Mouse (Mus musculus): ENCODE data around the gene Zfp784.
"Not testable (repeated sequence)": the region's sequence is repeated elsewhere in the genome, so short reads cannot be mapped to it uniquely, and the experiment has no call there.

Gene Zfp784

DNA sequence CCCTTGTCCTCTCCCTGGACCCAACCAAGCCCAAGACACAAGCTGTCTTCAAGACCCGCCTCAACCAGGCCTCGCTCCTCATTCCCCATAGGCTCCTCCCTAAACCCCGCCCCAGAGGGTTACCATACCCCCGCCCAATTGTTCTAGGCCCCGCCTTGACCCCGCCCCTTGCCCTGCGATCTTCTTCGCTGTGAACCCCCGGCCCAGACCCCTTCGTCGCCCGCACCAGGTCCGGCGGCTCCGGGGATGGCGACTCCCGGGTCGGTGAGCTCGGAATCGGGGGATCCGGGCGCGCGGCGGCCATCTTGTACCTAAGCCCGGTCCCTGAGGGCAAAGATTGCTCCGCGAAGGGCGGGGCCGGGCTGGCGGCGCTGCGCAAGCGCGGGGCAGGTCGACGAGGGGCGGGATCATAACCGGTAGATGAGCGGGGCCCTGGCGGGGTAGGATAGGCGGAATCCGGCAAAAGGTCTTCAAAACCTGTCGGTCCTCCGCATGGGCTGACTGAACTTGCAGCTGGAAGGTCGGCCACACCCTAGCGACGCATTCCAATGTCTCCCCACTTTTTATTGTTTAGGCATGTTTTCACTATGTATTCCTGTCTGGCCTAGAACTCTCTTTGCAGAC lies at the start of gene Zfp784:
TSS of gene Zfp784 (minus strand) at position 338 of the 624 bp plus-strand sequence.
- peak; percentile 93 to 96 for DNase-seq

DNA sequence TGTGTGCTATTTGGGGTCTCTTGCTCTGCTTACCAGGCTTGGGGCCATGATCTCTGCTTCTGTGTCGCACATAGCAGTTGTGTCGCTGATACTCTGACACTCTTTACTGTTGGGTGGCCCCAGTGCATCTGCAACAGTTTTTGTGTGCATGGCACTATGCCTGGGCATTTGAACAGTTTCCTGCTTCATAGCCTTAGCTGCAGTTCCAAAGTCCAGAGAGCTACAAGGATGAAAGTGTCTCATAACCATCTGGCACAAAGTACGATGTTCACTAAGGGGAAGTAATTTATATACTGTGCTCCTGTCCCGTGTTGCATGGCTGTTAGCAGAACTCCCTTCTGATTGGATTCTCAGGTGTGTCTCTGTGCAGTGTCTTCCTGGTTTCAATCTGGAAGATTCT lies 49.6 kb upstream of the Zfp784 start:
- DNase-seq: peak; percentile 61 to 68

DNA sequence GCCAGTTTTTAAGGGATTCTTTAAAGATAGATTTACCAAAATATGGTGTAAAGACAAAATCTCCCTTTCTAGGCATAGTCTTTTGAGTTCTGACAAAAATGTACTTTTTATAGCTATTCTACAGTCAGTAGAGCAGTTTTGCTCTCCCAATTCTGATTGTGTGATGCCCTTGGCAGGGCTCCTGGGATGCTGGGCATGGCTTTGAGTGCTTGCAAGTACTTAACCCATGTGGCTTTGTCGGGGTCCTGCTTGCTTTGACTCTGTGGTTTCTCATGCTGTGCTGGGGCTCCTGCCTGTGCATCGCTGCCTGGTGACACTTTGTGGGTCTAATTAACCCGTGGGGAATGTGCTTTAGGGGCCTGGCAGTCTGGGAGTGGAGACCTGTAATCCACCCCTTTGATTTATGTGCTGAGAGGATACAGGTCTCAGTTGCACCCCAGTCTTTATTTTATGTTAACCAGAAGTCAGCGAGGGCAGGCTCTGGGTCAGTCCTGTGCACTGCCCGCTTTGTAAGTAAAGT lies 48.7 kb upstream of the Zfp784 start:
- DNase-seq: peak; percentile 24 to 53

DNA sequence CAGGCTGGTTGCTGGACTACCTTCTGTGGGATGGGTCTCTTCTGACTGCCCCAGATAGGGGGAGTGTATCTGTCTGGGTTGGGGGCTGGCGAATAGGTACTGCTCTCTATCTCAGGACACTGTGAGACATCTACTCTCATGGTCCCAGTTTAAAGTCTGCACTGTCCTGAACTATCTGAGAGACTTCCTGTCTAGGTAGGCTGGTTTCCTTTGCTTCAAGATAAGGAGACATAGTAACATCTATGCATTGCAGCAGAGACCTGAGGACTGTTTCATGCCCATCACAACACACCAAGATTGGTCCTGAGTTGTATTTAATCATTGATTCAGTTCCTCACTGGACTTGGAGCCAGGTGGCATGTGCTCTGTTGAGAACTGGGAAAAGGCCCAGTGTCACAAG lies 47.3 kb upstream of the Zfp784 start:
- DNase-seq: no peak

DNA sequence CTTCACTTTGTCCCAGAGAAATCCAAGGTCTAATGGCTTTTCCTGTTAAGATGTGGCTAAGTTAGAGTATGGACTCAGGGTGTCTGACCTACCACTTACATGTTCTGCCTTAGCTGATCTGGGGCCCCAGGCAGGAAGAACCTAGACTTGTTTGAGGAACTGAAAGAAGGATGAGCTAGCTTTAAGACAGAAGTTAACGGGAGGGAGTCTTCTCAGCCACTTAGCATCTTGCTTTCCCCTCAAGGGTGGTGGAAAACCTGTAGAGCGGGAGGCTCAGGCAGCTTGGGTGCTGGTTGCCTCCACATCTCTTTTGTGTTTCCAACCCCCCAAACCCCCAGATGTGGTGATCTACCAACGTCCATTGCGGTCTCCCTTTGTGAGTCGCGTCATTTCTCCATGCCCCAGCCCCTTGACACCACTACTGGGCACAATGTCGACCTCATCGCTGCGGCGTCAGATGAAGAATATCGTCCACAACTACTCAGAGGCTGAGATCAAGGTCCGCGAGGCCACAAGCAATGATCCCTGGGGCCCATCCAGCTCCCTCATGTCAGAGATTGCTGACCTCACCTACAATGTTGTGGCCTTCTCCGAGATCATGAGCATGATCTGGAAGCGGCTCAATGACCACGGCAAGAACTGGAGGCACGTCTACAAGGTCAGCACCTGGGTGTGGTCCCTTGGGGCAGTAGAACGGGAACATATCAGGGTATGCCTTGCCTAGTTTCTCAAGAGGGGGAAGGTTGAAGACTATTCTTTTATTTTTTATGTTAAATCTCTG lies 45.3 kb upstream of the Zfp784 start:
- peak; percentile 70 to 74 for DNase-seq

DNA sequence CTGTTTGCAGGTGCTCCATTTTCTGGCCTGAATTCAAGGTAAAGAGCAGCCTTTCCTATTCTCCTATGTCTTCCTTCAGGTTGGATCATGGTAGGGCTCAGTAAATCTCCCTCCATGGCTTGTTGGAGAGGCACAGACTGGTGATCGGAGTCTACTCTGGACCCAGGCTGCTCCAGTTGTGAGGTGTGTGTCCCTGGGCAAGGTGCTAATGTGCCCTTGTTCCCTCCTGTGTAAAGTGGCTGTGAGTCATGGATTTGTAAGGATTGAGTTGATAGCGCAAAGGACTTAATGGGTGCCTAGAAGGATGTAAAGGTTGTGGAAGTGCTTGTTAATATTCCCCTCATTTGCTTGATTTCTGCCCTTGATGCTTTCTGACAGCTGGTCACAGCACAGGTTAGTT lies 43.7 kb upstream of the Zfp784 start:
- DNase-seq: no peak

DNA sequence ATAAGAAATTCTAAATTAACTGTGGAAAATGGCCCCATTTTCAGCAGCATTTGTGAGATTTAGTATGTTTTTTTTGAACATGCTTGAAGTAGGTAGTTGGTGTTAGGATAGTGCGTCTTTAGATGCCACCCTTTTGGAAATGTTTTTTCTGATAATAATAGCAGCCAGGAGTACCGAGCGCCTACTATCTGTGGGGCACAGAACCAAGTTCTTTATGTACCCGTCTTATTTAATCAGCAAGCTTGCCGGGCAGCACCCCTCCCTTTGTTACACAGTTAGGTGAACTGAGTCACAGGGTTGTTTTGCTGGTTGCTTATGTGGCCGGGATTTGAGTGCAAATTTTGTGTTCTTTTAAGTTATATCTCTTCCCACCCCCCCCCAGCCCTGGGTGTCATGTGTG lies 43.0 kb upstream of the Zfp784 start:
- no peak for DNase-seq

DNA sequence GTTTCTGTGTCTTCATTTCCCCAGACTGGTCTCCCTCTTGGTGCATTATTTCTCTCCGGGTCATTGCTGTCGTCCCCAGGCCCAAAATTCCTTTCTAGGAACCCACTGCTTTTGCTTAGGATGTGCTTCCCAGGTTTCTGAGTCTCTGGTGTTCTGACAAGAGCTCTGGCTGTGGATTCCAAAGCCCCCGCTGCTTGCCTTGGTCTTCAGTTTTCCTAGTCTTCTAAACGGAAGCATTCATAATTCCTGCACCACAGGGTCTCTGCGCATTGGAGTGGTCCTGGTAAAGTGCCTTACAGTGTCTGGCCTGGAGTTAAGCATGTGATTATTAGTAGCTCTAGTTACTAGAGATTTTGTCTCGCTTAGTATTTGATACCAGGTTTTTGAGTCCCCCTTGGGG lies 42.6 kb upstream of the Zfp784 start:
- no peak for DNase-seq

DNA sequence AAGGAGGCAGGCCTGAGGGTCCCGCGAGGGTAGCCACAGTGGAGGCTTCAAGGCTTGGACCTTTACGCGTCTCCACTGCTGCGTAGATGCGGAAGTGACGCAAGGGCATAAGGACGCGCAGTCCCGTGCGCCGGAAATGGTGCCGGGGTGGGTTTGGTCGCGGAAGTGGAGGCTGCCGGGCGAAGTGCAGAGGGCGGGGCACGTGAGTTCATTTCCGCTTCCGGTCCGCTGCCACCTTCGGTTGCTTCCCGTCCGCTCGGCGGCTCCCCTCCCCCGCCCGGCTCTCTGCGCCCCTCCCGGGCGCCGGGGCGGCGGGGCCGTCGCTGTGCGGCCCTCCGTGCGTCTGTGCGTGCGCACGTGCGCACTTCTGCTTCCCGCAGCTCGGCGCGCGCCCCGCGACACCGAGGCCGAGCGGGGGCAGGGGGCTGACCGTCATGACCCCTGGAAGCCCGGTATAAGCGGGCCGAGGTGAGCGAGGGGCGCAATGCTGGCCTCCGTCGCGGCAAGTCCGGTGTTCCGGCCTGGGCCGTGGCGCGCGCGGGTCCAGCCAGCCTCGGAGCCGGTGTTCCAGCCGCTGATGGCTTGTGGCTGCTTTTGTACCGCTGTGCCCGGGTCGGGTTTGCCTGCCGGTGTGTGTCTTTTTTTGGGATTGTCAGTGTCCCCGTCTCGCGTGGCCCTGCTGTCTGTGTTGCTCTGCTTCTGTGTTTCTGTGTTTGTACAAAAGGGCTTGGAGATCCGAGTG lies 41.9 kb upstream of the Zfp784 start, which contains the start of gene Epn1:
TSS of gene Epn1 (plus strand) at position 226 of the 742 bp plus-strand sequence.
- peak; percentile 98 to 99 for DNase-seq

DNA sequence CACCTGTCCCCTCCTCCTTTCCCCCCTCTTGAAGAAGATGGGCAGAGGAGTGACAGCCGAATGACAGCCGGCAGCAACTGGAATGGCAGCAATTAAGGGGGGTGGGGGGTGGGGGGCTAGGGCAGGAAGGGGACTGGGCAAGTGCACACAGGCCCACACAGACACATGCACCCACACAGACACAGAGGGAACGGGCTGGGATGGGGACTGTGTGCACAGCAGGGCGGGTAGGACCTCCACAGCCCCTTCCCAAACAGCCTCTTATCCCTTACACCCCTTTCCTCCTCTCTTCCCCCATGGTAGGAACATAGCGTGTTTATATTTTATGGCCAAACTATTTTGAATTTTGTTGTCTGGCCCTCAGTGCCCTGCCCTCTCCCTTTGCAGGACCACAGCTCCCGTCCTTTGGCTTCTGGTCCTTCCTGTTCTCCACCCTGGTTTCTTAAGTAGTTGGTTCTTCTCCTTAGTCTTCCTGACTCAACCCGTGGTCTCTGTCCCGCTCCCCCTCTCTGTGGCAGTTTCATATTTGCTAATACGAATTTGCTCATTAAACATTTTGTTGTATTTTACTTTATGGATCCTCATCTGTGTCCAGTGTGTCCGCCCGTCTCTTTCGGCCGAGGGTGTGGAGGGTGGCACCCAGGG lies 41.2 kb upstream of the Zfp784 start:
- DNase-seq: not testable (repeated sequence)

DNA sequence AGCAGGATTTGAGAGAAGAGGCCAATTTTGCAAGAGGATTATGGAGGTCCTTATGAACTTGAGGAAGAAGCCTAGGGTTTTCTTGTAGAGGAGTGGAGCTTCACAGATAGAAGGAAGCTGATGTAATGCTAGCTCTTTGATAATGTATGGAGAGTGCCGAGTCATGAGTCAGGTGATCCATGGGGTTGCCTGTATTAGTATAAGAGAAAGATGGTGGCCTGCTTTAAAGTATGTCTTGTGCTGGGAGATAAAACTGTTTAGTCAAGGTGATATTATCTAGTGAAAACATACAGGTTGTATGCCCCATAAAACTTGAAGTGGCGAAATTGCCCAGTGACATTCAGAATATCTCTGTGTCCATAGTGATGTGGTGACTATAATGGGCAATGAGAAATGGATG lies 38.7 kb upstream of the Zfp784 start:
- no peak for DNase-seq

DNA sequence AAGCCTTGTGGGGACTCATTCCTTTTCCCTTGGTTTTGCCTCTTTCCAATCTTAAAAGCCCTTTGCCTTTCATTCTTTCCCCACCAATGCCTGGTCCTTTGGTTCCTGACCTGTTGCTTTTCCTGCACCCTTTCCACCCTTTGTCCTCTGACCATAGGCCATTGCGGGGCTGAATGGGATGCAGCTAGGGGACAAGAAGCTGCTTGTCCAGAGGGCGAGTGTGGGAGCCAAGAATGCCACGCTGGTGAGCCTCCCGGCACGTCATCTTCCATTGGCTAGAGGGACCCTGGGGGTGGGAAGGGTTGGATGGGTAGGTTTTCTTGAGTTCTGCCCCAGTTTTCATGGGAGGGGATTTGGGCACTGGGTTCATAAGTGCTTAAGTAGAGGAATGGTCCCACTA lies 36.7 kb upstream of the Zfp784 start:
- peak in 1 of 2 experiments; percentile 50 for DNase-seq

DNA sequence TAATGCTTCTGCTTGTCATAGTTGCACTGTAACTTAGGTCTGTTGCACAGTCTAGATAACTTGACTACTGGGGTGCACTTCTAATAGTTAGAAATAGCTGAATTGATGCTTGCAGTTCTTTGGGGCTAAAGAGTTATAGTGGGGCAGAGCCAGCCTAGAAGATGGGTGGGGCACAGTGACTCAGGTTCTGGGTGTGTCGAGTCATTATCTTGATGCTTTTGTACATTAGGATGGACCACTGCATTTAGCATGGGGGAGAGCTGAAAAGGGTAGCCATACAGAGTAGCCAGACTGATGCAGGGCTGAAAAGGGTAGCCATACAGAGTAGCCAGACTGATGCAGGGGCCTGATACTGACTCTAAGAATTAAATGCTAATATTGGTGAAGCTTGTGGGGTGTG lies 35.3 kb upstream of the Zfp784 start:
- DNase-seq: no peak

DNA sequence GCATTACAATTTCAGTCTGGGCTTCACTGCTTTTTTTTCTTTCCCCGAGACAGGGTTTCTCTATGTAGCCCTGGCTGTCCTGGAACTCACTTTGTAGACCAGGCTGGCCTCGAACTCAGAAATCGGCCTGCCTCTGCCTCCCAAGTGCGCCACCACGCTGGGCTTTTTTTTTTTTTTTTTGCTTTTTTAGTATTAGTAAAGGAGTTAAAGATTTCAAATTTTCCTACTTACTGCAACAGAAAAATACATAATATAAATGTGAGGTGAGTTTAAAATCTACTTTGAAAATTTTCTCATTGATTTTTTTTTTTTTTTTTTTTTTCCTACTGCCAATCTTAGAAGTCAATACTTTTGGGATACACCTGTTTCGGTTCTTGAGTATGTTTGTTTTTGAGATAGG lies 26.6 kb upstream of the Zfp784 start:
- no peak for DNase-seq

DNA sequence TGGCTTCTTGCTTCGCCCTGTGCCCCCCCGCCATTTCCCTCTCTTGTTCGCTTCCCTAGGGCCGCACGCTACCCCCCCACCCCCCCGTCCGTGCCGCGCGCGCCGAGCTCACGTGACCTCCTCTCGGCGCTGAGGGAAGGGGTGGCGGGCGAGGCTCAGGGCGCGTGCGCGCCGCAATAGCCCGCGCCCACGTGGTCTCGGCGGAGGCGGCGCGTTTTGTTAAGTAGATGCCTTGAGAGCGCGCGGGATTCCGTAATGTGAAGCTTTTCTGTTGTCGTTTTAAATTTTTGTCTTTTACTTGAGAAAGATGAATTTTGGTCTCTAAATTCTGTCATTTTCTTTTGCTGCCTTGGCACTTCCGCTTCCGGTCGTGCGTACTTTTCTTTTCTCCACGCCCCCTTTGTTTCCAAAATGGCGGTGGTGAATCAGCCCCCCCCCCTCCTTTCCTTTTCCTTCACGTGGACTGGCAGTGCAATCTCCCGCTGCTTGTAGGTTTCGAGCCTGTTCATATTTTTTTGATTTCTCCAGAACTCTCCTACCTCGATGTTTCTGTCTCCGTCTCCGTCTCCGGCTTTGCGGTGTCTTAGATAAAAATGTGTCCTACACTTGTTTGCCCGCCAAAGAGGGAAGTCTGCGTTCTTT lies 24.2 kb upstream of the Zfp784 start:
- DNase-seq: peak; percentile 77 to 81

DNA sequence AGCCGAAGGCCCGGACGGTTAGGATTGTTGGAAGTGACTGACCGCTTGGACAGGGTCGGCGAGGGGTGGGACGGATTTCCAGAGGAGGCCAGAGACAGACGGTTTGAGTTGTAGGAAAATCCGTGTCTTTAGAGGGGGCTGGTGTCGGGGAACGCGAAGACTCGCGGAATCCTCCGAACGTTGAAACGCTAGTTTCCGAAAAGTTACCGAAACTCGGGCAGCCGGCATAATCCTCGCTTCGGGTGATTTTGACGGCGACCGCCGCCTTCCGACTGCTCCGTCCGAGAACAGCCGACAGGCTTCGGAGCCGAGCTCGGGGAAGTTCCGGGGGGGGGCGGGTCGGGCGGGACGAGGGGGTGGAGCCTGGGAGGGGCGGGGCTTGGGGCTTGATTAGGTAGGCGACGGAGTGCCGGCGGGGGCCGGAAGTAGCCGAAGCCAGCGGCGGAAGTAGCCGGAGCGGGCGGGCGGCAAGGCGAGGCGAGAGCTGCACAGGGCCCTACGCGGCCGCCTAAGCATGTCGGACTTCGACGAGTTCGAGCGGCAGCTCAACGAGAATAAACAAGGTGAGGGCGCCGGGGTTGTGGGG lies 23.6 kb upstream of the Zfp784 start, which contains the start of gene U2af2:
TSS of gene U2af2 (plus strand) at position 370 of the 586 bp plus-strand sequence.
- peak; percentile 95 to 98 for DNase-seq

DNA sequence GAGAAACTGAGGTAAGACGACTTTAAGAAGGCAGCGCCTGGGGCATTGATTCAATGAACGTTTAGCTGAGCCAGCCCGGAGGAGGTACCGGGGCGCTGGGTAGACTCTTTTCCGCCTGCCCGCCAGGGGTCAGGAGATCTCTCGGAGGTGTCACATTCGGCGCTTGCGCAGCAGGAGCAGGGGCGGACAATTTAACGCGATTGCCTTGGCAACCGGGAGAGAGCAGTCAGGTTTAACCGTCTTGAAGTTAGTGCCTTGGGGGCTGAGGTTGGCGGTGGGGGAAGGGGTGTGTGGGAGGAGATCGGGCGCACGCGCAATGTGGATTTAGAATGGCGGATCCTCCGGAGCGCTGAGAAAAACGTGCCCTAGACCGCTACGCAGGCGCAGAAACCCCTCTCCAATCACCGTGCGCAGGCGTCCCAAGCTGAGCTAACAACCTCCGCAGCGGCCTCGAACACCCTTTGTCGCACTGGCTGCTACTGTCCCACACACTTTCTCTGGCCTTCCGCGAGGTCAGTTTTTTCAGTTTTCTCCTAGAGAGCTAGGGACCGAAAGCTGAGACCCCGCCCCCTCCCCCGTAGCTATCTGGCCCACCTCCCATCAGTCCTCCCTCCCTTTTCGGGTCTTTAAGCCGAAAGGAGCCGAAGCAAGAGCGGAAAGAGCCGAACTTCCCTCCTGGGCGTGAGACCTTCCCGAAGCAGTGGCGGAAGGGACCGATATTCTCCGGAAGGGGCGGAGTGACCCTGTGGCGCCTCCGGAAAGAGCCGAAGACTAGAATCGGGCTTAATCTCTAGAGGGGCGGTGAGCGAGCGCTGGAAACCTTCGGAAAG lies 22.9 kb upstream of the Zfp784 start:
- DNase-seq: peak; percentile 99

DNA sequence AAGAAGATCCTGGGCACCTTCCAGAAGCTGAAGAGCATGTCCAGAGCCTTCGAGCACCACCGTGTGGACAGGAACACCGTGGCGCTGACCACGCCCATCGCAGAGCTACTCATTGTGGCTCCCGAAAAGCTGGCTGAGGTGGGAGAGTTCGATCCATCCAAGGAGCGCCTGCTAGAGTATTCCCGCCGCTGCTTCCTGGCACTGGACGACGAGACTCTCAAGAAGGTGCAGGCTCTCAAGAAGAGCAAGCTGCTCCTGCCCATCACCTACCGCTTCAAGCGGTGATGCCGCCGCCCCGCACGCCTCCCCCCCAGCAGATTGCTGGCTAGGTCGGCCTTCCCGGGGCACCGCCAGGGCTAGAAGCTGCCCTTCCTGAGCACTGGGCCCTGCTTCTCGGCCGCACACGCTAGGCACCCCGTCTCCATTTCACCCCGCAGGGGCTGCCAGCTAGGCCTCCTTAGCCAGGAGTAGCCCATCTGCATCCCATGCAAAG lies 22.0 kb upstream of the Zfp784 start:
- peak; percentile 87 to 91 for DNase-seq

DNA sequence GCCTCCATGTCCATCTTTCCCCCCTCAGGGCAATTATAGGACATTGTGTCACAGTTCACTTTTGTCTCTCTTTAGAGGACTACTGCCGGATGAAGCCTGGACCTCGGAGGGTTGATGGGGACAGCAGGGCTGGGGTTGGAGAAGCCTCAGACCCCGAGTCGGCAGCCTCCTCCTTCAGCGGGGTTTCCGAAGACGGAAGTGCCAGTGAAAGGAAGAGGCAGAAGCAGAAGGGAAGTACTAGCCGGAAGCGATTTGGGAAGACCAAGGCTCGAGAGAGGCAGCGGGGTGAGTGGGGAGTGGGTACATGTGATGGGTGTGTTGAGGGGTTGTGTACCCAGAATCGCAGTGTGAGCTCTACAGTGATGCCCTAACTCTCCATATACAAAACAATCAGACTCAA lies 21.2 kb upstream of the Zfp784 start:
- DNase-seq: no peak

DNA sequence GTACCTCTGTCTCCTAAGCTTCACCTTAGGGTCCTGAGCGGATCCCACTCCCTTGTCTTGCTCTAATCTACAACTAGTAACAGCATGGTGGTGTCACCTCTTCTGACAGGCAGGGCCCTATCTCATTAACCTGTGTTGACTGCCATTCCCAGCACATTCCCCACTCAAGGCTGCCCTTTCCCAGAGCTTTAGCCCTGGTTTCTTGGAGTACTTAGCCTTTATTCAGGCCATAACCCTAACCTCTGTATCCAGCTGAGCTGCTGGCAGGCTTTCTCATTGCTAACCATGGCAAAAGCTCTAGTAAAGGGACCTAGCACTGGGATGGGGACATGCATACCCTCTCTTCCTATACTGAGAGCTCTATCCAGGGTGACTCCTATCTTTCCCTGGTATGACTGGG lies 20.4 kb upstream of the Zfp784 start:
- no peak for DNase-seq

DNA sequence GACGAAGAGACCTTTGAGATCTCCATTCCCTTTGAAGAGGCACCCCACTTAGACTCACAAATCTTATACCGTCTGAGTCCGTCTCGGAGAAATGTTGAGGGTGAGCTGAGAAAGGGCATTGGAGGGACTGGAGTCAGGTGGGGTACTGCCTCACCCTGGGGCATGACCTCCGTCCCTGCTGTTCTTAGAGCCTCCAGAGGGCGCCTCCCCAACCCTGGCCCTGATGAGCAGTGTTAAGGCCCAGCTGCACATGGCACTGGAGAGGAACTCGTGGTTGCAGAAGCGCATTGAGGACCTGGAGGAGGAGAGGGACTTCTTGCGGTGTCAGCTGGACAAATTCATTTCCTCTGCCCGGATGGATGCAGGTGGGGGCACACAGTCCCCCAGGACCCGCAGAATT lies 19.6 kb upstream of the Zfp784 start:
- peak in 1 of 2 experiments; percentile 31 for DNase-seq
